Mouse (Mus musculus) frontal cortex, postnatal 14 days (tissue): Measurements from ENCODE around the gene Tmem150c.

Source experiments
- DNase-seq, 2 experiments: peaks; one replicate each; pipeline ENCODE4 v3.0.0; 2022; ENCODE audit warnings: low spot score in 2 of 2

The Tmem150c gene

DNA sequence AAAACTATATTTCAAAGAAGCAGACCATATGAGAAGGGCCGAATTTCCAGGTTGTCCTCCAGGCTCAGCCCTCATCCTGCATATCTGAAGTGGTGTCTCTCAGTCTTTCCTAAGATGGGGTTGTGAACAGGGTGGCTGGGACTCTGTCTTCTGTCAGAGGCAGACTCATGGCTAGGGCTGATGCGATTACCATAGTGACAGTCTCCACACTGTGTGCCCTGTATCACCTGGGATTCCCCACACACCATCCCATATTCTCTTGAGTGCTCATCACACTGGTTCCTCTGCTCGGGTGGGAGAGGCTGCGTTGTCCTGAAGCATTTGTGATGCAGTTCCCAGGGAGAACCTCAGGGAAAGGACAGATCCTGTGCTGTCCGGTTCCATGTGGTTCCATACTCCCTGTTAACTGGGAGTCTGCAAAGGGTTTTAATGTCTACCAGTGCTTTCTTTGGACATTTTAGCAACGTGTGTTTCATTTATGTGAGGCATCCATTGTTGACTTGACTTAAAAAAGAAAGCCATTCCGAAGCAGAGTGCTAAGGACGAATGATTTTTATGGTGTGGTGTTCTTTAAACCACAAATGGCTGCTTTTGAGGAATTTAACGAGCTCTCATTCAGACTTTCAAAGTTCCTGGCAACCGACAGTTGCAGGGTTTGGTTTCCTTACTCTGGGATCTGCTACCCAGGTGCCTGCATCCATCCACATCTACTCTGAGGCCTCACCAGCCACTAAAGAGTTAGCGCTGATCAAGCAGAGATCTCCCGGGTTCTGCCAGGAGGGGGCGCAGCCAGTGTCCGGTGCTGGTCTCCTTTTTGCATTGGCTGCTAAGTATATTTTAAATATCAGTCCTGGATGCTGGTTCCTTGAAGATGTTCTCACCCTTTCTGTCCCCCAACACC lies 7.2 kb upstream of the Tmem150c start:
- peak in 1 of 2 experiments; percentile 33 for DNase-seq

GRCm38 (mm10) chr5:100163368-100163767 lies 3.8 kb upstream of the Tmem150c start:
- DNase-seq = no peak

- DNase-seq = no peak
Measured at GRCm38 (mm10) chr5:100162857-100163256, 3.2 kb upstream of the Tmem150c start.

DNA sequence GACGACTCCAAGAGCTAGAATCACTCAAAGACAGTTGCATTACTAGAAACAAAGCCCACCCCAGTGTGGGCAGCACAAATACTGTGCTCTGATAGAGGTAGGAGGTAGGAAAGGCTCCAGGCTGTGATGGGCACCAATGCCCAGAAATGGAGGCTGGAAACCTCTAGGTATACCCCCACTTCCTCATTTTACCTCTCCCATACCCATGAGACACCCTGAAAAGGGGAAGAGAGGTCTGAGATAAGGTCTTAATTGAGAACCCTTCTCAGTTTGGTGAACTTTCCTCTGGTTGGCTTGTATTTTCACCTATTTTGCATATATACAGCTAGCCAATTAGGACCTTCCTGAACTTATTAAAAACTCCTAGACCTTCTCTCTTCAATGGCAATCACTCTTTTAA lies 2.4 kb upstream of the Tmem150c start:
- DNase-seq = no peak

DNA sequence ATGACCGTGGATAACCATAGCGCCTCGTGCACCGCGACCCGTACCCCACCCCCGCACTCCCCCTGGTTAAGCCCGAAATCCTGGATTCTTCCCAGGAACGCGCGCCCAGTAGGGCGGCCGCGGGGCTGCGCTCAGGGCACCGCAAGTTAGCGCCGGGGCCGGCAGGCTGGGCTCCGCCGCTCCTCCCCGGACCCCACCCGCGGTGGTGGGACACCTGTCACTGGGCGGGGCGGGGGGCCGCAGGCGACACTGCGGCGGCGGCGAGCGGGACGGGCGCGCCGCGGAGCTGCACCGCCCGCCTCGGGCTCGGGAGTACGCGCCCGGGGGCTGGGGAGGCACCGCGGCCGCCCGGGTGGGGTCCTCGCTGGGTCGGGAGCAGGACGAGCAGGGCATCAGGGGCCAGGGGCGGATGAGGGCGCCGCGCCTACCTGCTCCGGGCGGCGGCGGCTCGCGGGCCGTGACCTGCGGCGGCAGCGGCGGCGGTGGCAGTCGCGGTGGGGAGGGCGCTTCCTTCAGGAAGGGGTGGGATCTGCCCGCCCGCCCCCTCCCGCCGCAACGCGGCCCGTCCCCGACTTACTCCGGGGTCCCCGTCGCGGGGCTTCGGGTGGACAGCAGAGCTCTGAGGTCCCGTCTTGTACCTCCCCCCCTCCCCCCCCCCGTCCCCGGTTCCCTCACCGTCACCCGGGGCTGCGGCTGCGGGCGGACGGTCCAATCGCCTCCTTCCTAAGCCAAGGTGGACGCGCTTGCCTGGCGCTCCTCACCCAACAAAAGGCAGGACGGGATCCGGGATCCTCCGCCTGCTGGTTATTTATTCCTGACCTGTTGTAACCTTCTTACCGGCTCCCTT lies 594 bp downstream of the Tmem150c start:
- no peak for DNase-seq

GRCm38 (mm10) chr5:100158301-100158700 lies 1.3 kb downstream of the Tmem150c start:
- no peak for DNase-seq

- DNase-seq = no peak
Measured at GRCm38 (mm10) chr5:100155646-100156045, 4.0 kb downstream of the Tmem150c start.

DNA sequence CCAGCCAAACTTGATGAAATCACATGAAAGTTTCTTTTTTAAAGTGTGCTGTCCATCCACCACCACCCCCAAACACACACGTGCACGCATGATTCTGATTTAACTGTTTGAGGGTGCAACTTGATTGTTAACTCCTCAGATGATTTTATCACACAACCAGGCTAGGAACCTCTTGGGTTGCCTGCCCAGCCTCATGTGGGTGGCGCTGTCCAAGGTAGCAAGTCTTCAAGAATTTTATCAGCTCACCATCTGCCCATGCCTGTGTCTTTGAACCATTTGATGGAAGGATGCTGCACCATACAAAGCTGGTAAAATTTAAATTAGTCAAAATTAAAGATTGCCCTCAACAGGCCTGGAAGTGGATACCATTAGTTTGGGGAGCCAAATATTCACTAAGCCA lies 9.6 kb downstream of the Tmem150c start:
- DNase-seq = no peak

DNA sequence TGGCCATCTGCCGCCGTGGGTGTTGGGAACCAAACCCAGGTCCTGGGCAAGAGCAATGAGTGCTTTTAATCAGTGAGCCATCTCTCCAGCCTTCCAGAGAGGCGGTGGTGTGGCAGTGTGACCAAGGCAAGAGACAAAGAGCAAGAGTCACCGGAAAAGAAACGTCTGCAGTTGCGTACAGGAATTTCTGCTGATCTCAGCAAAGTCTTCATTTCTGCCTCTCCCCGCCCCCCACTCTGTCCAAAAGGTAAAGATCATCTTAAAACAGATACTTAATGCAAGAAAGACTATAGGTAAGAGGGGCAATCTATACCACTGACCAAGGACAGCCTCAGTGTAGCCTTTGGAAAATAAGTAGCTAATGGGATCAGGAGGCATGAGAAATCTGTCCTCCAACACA lies 14.8 kb downstream of the Tmem150c start:
- DNase-seq = no peak

DNA sequence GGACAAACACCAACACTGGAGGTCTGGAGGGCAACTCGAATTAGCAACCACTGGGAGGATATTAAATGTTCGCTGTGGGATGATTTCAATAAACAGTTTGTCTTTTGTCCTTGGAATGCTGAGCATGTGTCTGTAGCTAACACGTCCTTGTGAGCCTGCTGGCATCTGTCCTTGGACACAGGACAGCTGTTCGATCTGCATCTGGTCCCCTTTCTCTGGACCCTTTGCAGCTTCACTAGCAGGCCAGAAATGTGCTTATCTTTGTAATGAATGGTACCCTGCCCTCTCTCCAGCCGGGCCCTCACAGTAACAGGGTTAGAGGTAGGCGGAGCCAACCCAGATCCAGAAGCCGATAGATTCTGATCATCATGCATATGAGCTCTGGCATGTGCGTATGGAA lies 32.3 kb downstream of the Tmem150c start:
- no peak for DNase-seq

DNA sequence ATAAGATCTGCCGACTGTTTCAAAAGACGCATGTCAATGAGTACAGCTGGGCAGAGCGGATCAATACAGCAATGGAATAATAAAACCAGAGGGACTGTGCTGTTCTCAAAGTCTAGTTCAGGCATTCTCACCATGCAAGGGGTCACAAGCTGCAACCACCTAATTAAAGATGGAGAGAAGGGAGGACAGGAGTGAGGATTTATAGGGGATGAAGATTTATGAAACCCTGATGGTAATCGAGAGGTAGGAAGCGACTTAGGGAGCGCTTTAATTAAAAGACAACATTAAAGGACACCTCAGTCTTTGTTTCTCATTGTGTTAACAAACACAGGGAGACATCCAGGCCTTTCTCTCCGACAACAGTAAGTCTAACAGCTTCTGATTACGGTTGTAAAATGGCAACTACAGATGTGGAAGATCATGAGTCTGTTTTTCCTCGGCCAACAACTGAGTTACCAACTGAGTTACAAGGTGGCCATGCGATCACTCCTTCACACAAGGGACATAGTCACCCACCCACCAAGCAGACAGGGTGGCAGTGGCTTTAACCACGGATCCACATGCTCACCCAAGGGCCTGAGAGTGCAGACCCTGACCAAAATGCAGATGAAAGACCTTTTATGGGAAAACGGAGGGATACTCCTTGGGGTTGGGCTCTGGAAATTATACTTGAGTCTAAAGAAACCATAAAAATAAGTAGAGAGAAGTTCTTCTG lies 34.0 kb downstream of the Tmem150c start:
- no peak for DNase-seq

DNA sequence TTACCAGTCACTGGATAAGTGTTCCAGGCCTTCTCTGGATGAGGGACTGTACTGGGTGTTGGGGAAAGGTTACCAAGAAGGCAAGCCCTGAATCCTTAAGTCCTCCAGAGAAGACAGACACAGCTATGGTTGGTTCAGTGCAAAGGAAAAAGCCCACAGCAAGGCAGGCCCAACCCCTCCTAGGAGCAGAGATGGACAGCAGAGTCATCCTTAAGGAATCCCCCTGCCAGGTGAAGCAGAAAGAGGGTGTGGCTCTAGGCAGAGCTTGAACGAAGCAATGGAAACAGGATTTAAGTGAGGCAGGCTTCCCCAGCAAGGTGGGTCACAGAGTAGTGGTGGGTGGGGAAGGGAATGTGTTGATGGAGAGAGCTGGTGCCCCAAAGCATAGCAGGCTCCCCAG lies 35.1 kb downstream of the Tmem150c start:
- DNase-seq = no peak

GRCm38 (mm10) chr5:100123283-100123682 lies 36.3 kb downstream of the Tmem150c start:
- no peak for DNase-seq

DNA sequence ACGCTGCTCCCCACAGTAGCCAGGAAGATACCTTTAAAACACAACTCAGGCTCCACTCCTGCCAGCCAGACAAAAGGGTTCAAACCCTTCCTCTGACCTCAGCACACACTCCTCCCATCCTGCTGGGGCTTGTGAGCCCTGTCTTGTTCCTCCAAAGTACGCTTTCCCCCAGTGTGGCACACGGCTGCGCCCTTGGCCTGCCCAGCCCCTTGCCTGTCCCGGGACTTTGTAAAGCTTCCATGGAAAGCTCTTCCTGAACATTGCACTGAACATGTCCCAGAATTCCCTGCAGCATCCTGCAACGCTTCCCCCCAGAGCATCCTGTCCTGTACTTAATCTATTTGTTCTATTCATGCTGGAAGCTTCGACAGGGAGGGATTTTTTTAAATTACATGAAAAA lies 38.4 kb downstream of the Tmem150c start:
- DNase-seq = no peak

- DNase-seq = no peak
Measured at GRCm38 (mm10) chr5:100120711-100121141, 38.9 kb downstream of the Tmem150c start.

GRCm38 (mm10) chr5:100119331-100119730 lies 40.3 kb downstream of the Tmem150c start:
- DNase-seq = no peak

DNA sequence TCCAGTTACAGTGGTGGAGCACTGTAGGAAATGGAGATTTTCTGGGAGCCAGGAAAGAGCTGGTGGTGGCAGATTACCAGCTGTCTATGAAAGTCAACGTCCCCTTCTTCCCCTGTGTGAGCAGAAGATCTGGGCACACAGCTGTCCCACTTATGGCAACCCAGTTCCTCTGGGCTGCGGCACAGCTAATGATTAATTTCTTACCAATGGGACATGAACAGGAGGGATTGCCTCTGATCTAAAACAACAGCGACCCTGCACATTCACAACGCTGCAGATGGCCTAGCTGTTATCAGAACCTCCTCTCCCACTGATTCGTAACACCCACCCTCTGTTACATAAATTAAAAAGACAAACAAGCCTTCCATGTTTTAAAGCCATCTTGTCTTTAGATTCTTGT lies 46.2 kb downstream of the Tmem150c start:
- no peak for DNase-seq

DNA sequence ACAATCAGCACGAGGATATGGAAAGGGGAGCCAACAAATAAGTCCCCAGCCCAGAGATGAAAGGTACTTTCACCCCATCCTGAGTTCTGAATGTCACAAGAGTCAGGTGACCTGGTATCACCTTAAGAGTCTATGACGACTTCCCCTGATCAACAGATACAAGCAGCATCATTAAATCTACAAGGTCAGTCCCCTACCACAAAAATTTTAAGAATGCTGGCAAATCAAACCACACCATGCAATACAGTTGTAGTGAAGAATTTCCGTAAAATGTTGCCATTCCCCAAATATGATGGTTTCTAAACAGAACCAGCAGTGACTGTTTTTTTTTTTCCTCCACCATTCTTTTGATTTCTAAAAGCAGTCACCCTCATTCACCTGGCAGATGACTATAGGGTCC lies 49.0 kb downstream of the Tmem150c start:
- no peak for DNase-seq

- DNase-seq = peak in 1 of 2 experiments; percentile 14
Measured at GRCm38 (mm10) chr5:100109543-100110282, 49.9 kb downstream of the Tmem150c start.

GRCm38 (mm10) chr5:100108866-100109265 lies 50.7 kb downstream of the Tmem150c start:
- DNase-seq = peak; percentile 39 to 52

DNA sequence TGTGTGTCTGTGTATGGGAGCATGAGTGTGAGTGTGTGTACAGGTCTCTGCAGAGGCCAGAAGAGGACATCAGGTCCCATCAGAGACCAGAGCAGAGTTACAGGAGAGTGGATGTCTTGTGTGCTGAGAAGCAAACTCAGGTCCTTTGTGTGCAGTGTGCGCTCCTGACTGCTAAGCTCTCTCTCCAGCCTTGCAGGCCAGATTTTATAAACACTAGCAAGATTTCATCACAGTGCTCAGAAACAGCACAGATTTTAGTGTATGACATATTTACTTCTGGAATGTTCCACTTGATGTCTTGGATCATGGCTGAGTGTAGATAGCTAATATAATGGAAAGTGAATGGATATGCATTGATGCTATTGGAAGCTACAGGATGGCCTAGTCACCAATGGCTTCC lies 57.2 kb downstream of the Tmem150c start:
- DNase-seq = no peak
